Mouse (Mus musculus) kidney, postnatal 0 days (tissue): Measurements from ENCODE around the gene Arnt2. TPM values are rescaled to one million over a fixed set of nuclear protein-coding genes. Genes with fewer than 3 reads are reported as not detected.

Experiments used
- ATAC-seq: fragments of 200-750 bp; cut with Nextera tagmentation; replicated peaks from 2 replicates; pipeline ENCODE4 v1.8.0; 2017; ENCODE audit warnings: low read depth, moderate number of reproducible peaks, moderate TSS enrichment, moderate library complexity; ENCODE audit not compliant: low FRiP score
- DNase-seq: peaks from one replicate; pipeline ENCODE4 v3.0.0-alpha.2; 2016; ENCODE audit warnings: low spot score
- H3K27ac ChIP-seq: fragments of 300-500 bp; sonication (generic); 2 replicates; pipeline ENCODE4 v1.5.1; 2014; ENCODE audit warnings: mild to moderate bottlenecking
- H3K27me3 ChIP-seq: fragments of 300-500 bp; sonication (generic); 2 replicates; pipeline ENCODE4 v1.6.1; 2014; ENCODE audit warnings: low read length, mixed read lengths; ENCODE audit not compliant: insufficient read depth
- H3K36me3 ChIP-seq: fragments of 300-500 bp; sonication (generic); 2 replicates; pipeline ENCODE4 v1.6.1; 2014; ENCODE audit warnings: low read length, mixed read lengths; ENCODE audit not compliant: insufficient read depth
- H3K4me1 ChIP-seq: fragments of 300-500 bp; sonication (generic); replicated peaks from 2 replicates; pipeline ENCODE4 v1.6.1; 2014; ENCODE audit warnings: antibody characterized with exemption, low read length, mixed read lengths; ENCODE audit not compliant: insufficient read depth
- H3K4me2 ChIP-seq: fragments of 300-500 bp; sonication (generic); 2 replicates; pipeline ENCODE4 v1.6.1; 2014; ENCODE audit warnings: mild to moderate bottlenecking, low read length, moderate library complexity, mixed read lengths
- H3K4me3 ChIP-seq: fragments of 300-500 bp; sonication (generic); replicated peaks from 2 replicates; pipeline ENCODE4 v1.5.1; 2014; ENCODE audit warnings: low read depth, low read length
- H3K9ac ChIP-seq: fragments of 300-500 bp; sonication (generic); 2 replicates; pipeline ENCODE4 v1.6.1; 2014; ENCODE audit warnings: low read depth, low read length
- H3K9me3 ChIP-seq: fragments of 300-500 bp; sonication (generic); replicated peaks from 2 replicates; pipeline ENCODE4 v1.6.1; 2016; ENCODE audit warnings: low read length, inconsistent platforms, mixed read lengths
- CTCF ChIP-seq: IDR thresholded peaks from 2 replicates; pipeline ENCODE4 v1.5.1; 2016; ENCODE audit warnings: antibody characterized with exemption, low read depth, mild to moderate bottlenecking, moderate library complexity
- WGBS: fragments of 180-500 bp; shearing (Covaris S2); extraction: QIAGEN DNeasy Blood & Tissue Kit; methylation state at CpG from one replicate; pipeline ENCODE4 v1.1.7; 2014; 5-methylcytosine and 5-hydroxymethylcytosine counted together
- polyA plus RNA-seq: library from polyadenylated mRNA; unstranded; fragments of >200 nt; fragmentation: Nextera tagmentation; extraction: Ambion mirVana; gene quantifications from 2 replicates; pipeline ENCODE4 v1.2.1, GENCODE M21; 2015

Gene Arnt2
- polyA plus RNA-seq, 1 experiment from 2014 or later: 8.4 TPM

DNA sequence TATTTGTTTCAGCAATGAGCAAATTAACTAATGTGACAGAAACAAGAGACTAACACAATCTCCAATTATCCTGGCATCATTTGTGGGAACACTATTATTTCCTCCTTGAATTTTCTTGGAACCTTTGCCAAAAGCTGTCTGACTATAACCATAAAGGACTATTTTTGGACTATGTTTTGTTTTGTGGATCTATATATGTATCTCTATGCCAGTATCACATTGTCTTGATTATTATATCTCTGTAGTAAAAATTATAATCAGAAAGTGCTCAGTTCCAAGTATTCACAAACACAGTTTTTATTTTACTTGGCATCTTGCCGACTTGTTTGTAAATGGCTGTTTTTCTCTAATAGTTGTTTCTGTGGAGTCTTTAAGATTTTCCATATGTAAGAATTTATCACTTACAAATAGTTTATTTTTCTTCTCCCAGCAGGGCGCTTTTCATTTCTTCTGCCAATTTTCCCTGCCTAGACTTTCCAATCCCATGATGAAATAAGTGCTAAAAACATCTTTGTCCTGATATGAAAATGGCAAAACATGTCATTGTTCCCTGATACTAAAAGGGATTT lies 32.5 kb upstream of the Arnt2 start:
- ATAC-seq (no peak), DNase-seq (no peak)
- Histone ChIP-seq H3K9me3 (no peaks in the 10 kb centered on the region), H3K4me3 (no peak overlapping the region), H3K36me3 (no peaks in the 10 kb centered on the region), H3K27ac (no peak overlapping the region), H3K4me2 (no peak overlapping the region), H3K27me3 (no peaks in the 10 kb centered on the region), H3K9ac (no peak overlapping the region), H3K4me1 (no peaks in the 10 kb centered on the region)
- 76% methylated on average over 2 of the region's 2 CpGs for WGBS
- TF ChIP-seq CTCF: no peak

DNA sequence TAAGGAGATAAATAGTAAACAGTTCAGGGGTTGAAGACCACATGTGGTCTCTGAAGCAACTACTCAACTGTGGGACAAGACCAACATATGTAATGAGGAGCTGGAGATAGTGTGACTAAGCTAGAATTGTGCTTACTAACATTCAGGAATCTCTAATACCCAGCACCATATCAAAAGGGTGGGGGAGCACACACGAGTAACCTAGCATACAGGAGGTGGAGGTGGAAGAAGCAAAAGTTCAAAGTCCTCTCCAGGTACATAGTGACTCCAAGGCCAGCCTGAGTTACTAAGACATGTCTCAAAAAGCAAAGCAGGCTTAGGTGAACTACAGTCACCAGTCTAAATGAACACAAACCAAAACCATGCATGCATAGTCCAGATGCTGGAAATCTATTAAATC lies 29.6 kb upstream of the Arnt2 start:
- no peak overlapping the region for H3K9ac ChIP-seq
- no peak overlapping the region for H3K4me2 ChIP-seq
- H3K36me3 ChIP-seq: no peaks in the 10 kb centered on the region
- no peak overlapping the region for H3K27ac ChIP-seq
- H3K4me3 ChIP-seq: no peak overlapping the region
- no peaks in the 10 kb centered on the region for H3K4me1 ChIP-seq
- H3K27me3 ChIP-seq: no peaks in the 10 kb centered on the region
- DNase-seq: no peak
- 73% methylated on average over 1 of the region's 1 CpGs for WGBS
- H3K9me3 ChIP-seq: no peaks in the 10 kb centered on the region
- TF ChIP-seq CTCF: no peak
- ATAC-seq: no peak

DNA sequence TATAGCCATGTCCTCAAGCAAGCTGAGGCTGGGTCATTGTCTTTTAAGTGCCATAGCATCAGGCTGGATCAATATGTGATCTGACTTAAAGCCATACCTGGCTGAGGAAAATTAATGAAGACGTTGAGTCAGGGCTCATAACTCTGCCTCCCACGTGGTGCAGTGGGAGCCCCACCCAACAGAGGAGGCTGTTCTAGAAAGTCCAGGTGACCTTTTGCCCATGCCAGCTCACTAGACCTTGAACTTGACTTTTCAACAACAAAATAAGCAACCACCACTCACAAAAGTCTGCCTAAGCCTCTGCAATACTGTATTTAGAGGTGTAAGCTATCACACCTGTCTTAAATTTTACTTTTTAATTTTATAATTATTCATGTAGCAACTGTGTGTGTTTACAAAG lies 24.9 kb upstream of the Arnt2 start:
- Histone ChIP-seq H3K4me3 (no peak overlapping the region), H3K36me3 (no peaks in the 10 kb centered on the region), H3K27me3 (no peaks in the 10 kb centered on the region), H3K4me2 (no peak overlapping the region), H3K9ac (no peak overlapping the region), H3K27ac (no peak overlapping the region), H3K4me1 (no peaks in the 10 kb centered on the region), H3K9me3 (no peaks in the 10 kb centered on the region)
- ATAC-seq: no peak
- 35% methylated on average over 2 of the region's 2 CpGs for WGBS
- no peak for DNase-seq
- TF ChIP-seq CTCF: no peak

DNA sequence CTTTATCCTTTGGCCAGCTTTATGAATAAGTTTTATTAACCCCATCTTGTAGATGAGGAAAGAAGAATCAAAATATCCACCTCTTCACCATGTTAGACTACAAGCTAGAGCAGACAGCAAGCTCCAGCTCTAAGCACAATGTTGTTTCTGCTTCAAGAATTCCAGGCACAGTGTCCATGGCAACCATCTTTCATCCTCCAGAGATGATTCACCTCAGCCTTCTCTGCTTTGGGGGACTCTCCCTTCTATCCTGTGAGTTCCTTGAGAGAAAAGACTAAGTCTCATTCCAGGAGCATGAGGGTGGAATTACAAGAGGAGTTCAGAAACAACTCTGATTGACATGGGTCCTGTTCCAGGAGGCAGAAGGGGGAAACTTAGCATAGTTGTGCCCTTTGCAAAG lies 22.2 kb upstream of the Arnt2 start:
- no peaks in the 10 kb centered on the region for H3K36me3 ChIP-seq
- no peaks in the 10 kb centered on the region for H3K9me3 ChIP-seq
- no peak for ATAC-seq
- TF ChIP-seq CTCF: no peak
- DNase-seq: no peak
- no peak overlapping the region for H3K9ac ChIP-seq
- no peak overlapping the region for H3K4me2 ChIP-seq
- H3K27ac ChIP-seq: no peak overlapping the region
- no peak overlapping the region for H3K4me3 ChIP-seq
- H3K27me3 ChIP-seq: no peaks in the 10 kb centered on the region
- H3K4me1 ChIP-seq: no peaks in the 10 kb centered on the region

DNA sequence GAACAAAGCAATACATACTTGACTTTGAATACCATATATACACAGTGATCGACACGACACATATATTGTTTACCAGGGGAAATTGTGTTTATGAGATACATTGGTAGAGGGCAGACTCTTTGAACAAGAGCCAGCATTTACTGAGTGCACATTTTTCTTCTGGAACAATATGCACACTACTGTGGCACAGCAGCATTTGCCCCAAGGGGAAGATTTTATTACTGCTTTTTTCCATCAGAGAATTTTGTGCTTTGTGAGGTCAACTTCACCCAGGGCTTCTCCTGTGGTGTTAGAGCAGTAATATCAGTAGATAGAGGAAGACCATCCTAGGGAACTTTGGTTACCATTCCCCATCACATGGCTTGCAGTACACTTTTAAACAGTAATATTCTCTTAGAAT lies 17.2 kb upstream of the Arnt2 start:
- no peak overlapping the region for H3K4me2 ChIP-seq
- 92% methylated on average over 2 of the region's 2 CpGs for WGBS
- no peak for DNase-seq

DNA sequence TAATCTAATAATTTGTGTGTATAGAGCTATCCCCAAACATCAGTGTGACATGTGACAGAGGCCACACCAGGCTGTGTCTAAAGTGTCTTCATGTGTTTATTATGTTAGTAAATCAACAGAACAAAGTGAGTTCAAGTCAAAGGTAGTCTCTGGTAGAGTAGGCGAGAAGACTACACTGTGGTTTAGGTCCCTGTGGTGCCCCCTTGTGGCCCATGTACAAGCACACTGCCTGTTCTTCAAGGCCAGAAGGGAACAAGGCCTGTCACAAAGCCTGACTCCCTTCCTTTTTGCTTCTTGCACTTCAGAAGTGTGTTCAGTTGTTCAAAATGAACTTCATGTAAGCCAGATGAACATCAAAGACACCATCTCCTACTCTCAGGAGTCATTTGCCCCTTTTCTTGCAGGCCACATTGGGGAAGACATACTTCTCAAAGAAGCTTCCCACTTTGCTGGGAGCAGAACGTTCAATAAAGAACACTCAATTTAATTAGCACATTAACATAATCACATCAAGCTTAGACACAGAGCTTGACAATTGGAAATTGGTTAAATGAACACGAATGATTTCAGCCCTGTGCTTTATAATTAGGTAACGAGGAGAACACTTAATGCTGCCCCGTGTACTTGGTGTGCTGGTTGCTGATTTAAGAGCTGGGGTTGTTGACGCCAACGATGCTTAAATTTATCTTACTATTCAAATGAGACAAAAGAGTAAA lies 14.9 kb upstream of the Arnt2 start:
- H3K27ac ChIP-seq: no peak overlapping the region
- peak; percentile 59 for DNase-seq
- H3K9me3 ChIP-seq: no peaks in the 10 kb centered on the region
- peak; percentile 43; the same call in 1 of the 2 replicates for ATAC-seq
- WGBS: 73% methylated on average over 7 of the region's 7 CpGs
- H3K9ac ChIP-seq: no peak overlapping the region
- no peak overlapping the region for H3K4me2 ChIP-seq
- no peaks in the 10 kb centered on the region for H3K36me3 ChIP-seq
- TF ChIP-seq CTCF: peak; percentile 75
- no peaks in the 10 kb centered on the region for H3K4me1 ChIP-seq
- no peak overlapping the region for H3K4me3 ChIP-seq
- no peaks in the 10 kb centered on the region for H3K27me3 ChIP-seq

More for the DNA sequence above, 17.2 kb upstream of the Arnt2 start:
- TF ChIP-seq CTCF: no peak
- no peak for ATAC-seq
- Histone ChIP-seq H3K4me3 (no peak overlapping the region), H3K4me1 (no peaks in the 10 kb centered on the region), H3K27ac (no peak overlapping the region), H3K27me3 (no peaks in the 10 kb centered on the region), H3K9me3 (no peaks in the 10 kb centered on the region), H3K9ac (no peak overlapping the region), H3K36me3 (no peaks in the 10 kb centered on the region)
